Mouse (Mus musculus): ENCODE data around the gene Srrm3.

- TF ChIP-seq POLR2A (IDR thresholded peaks at IDR 0.05; ENCODE audit: insufficient read depth, low read depth, low read length) (no peak), CTCF (IDR thresholded peaks at IDR 0.05; ENCODE audit: insufficient read depth, low read depth, low read length) (no peak)
Observed at GRCm38 (mm10) chr5:135776546-135776945, 30.1 kb upstream of the Srrm3 start.
